Comparison of ENCODE assay signal across 21 mouse cellular contexts in genomic region chr15:83408216-83408615, GRCm38 (mm10). TPM values are rescaled to one million over a fixed set of nuclear protein-coding genes. Genes with fewer than 3 reads are reported as not detected.
DNase-seq lines count a peak whose midpoint lies in the region; ATAC-seq and TF ChIP-seq lines count a peak whose summit lies in the region.
"Had no signal": no experiment of that assay in that cellular context is flagged by ENCODE, and none has a peak within 500 bp of the region (broad histone marks: within the 10 kb centered on the region; RNA-seq: fewer than 3 reads in every experiment).

No protein-coding gene starts in this region.

- no peak for TF ChIP-seq EP300 in stomach, postnatal 0 days (optimal IDR thresholded peaks at IDR 0.05)

- no peaks in the 10 kb centered on the region for H3K36me3 ChIP-seq in kidney, postnatal 0 days (ENCODE audit: insufficient read depth, low read length)
- H3K36me3 ChIP-seq in stomach, embryonic 15.5 days, result no peaks in the 10 kb centered on the region
- no peaks in the 10 kb centered on the region for H3K36me3 ChIP-seq in stomach, postnatal 0 days (ENCODE audit: control insufficient read depth, insufficient read depth, low read length)
- H3K36me3 ChIP-seq in stomach, embryonic 16.5 days (ENCODE audit: control insufficient read depth, insufficient read depth, low read length), result no peaks in the 10 kb centered on the region; the same call in 1 of the 2 replicates
- H3K36me3 ChIP-seq: limb, embryonic 15.5 days; midbrain, embryonic 15.5 days; neural tube, embryonic 12.5 days had no signal

- DNase-seq in kidney, postnatal 0 days (ENCODE audit: low spot score), result no peak
- no peak for DNase-seq in kidney, adult 18-20 months
- DNase-seq in stomach, postnatal 0 days (ENCODE audit: low spot score), result no peak
- peak; percentile 52 for DNase-seq in lung, postnatal 36 days
- DNase-seq in cerebellum, adult 9-11 months, result no peak
- DNase-seq: cerebellum, postnatal 25 days; kidney, adult 2 months; kidney, postnatal 36 days; right cerebral cortex, postnatal 25 days; thymus, postnatal 36 days had no signal

- WGBS in kidney, postnatal 0 days, result 83% methylated on average over 5 of the region's 5 CpGs
- 75% methylated on average over 5 of the region's 5 CpGs for WGBS in stomach, embryonic 15.5 days
- WGBS in stomach, postnatal 0 days, result 59% methylated on average over 5 of the region's 5 CpGs
- WGBS in stomach, embryonic 16.5 days, result 72% methylated on average over 5 of the region's 5 CpGs

- ATAC-seq in kidney, postnatal 0 days (replicated peaks; ENCODE audit: low FRiP score, low read depth), result 0 out of 2 replicates have a peak, but pooled peaks have one; percentile 37
- ATAC-seq in stomach, embryonic 15.5 days (ENCODE audit: insufficient read depth, low FRiP score, low read depth), result peak; percentile 12; the same call in 1 of the 2 replicates
- ATAC-seq in stomach, postnatal 0 days (ENCODE audit: low FRiP score, low TSS enrichment), result no peak
- ATAC-seq in stomach, embryonic 16.5 days (ENCODE audit: insufficient read depth, low FRiP score), result peak; percentile 9; the same call in 1 of the 2 replicates
- ATAC-seq in inflammation-experienced regulatory T-cells, adult 6 months, result no peak
- ATAC-seq: forebrain, embryonic 14.5 days; midbrain, embryonic 15.5 days had no signal

- H3K4me3 ChIP-seq in kidney, postnatal 0 days (replicated peaks; ENCODE audit: low read depth, low read length), result no peak overlapping the region
- H3K4me3 ChIP-seq in stomach, embryonic 15.5 days (replicated peaks), result no peak overlapping the region
- H3K4me3 ChIP-seq in stomach, postnatal 0 days (ENCODE audit: low read depth, low read length), result no peak overlapping the region
- no peak overlapping the region for H3K4me3 ChIP-seq in stomach, embryonic 16.5 days (replicated peaks; ENCODE audit: low read length)
- H3K4me3 ChIP-seq: embryonic facial prominence, embryonic 10.5 days; erythroblast, embryonic 14.5 days; limb, embryonic 15.5 days; megakaryocyte, embryonic 14.5 days; midbrain, embryonic 15.5 days; neural tube, embryonic 12.5 days had no signal

- no peak overlapping the region for H3K27ac ChIP-seq in kidney, postnatal 0 days
- no peak overlapping the region for H3K27ac ChIP-seq in stomach, embryonic 15.5 days
- no peak overlapping the region for H3K27ac ChIP-seq in stomach, postnatal 0 days (replicated peaks)
- H3K27ac ChIP-seq in stomach, embryonic 16.5 days (ENCODE audit: low read length), result 0 out of 2 replicates have a peak overlapping the region, but pooled peaks have one; percentile 15
- H3K27ac ChIP-seq: embryonic facial prominence, embryonic 10.5 days; hindbrain, embryonic 14.5 days; midbrain, embryonic 15.5 days; neural tube, embryonic 12.5 days had no signal

- H3K9ac ChIP-seq in kidney, postnatal 0 days (ENCODE audit: low read depth, low read length), result no peak overlapping the region
- no peak overlapping the region for H3K9ac ChIP-seq in stomach, embryonic 15.5 days
- no peak overlapping the region for H3K9ac ChIP-seq in stomach, postnatal 0 days (ENCODE audit: low read length)
- H3K9ac ChIP-seq in stomach, embryonic 16.5 days (ENCODE audit: low read length), result no peak overlapping the region
- H3K9ac ChIP-seq: hindbrain, embryonic 14.5 days; limb, embryonic 15.5 days; midbrain, embryonic 15.5 days; neural tube, embryonic 12.5 days had no signal

- no peak overlapping the region for H3K4me2 ChIP-seq in kidney, postnatal 0 days (ENCODE audit: low read length)
- no peak overlapping the region for H3K4me2 ChIP-seq in stomach, embryonic 15.5 days
- H3K4me2 ChIP-seq in stomach, postnatal 0 days (replicated peaks; ENCODE audit: low read depth), result no peak overlapping the region
- no peak overlapping the region for H3K4me2 ChIP-seq in stomach, embryonic 16.5 days (ENCODE audit: low read depth, low read length)
- H3K4me2 ChIP-seq: hindbrain, embryonic 14.5 days; limb, embryonic 15.5 days; midbrain, embryonic 15.5 days; neural tube, embryonic 12.5 days had no signal

- no peak for TF ChIP-seq CTCF in kidney, postnatal 0 days (IDR thresholded peaks at IDR 0.05; ENCODE audit: low read depth)
- no peak for TF ChIP-seq CTCF in stomach, postnatal 0 days (IDR thresholded peaks at IDR 0.05; ENCODE audit: low read depth)

- 0 out of 2 replicates have a peak, but pooled peaks cover 16% of the 10 kb centered on the region for H3K4me1 ChIP-seq in kidney, postnatal 0 days (replicated peaks; ENCODE audit: insufficient read depth, low read length)
- H3K4me1 ChIP-seq in stomach, embryonic 15.5 days, result peaks cover 20% of the 10 kb centered on the region
- peaks cover 12% of the 10 kb centered on the region for H3K4me1 ChIP-seq in stomach, postnatal 0 days (replicated peaks; ENCODE audit: control insufficient read depth, insufficient read depth)
- H3K4me1 ChIP-seq in stomach, embryonic 16.5 days (ENCODE audit: control insufficient read depth, insufficient read depth, low read length), result peaks cover 23% of the 10 kb centered on the region
- H3K4me1 ChIP-seq: midbrain, embryonic 15.5 days had no signal

- no peaks in the 10 kb centered on the region for H3K27me3 ChIP-seq in kidney, postnatal 0 days (ENCODE audit: insufficient read depth, low read length)
- no peaks in the 10 kb centered on the region for H3K27me3 ChIP-seq in stomach, embryonic 15.5 days (replicated peaks)
- no peaks in the 10 kb centered on the region for H3K27me3 ChIP-seq in stomach, postnatal 0 days (ENCODE audit: control insufficient read depth, insufficient read depth, low read length)
- no peaks in the 10 kb centered on the region for H3K27me3 ChIP-seq in stomach, embryonic 16.5 days (ENCODE audit: control insufficient read depth, insufficient read depth, low read length)
- H3K27me3 ChIP-seq: limb, embryonic 15.5 days; megakaryocyte, embryonic 14.5 days; midbrain, embryonic 15.5 days; neural tube, embryonic 12.5 days had no signal

- H3K9me3 ChIP-seq in kidney, postnatal 0 days (replicated peaks; ENCODE audit: low read length), result no peaks in the 10 kb centered on the region
- H3K9me3 ChIP-seq in stomach, embryonic 15.5 days, result no peaks in the 10 kb centered on the region
- no peaks in the 10 kb centered on the region for H3K9me3 ChIP-seq in stomach, postnatal 0 days (ENCODE audit: control insufficient read depth, low read length)
- H3K9me3 ChIP-seq in stomach, embryonic 16.5 days (replicated peaks; ENCODE audit: control insufficient read depth, low read length), result no peaks in the 10 kb centered on the region
- H3K9me3 ChIP-seq: embryonic facial prominence, embryonic 10.5 days; limb, embryonic 15.5 days; megakaryocyte, embryonic 14.5 days; midbrain, embryonic 15.5 days; neural tube, embryonic 12.5 days had no signal

RNA-seq across cellular contexts. Expression of gene Pacsin2, which starts 56.2 kb away (rescaled TPM):
- polyA plus RNA-seq in kidney, postnatal 0 days (2015; fragmentation: Nextera tagmentation; extraction: Ambion mirVana), result 61.3 and 68.5 TPM in 2 replicates
- polyA plus RNA-seq in stomach, embryonic 15.5 days (2015; fragmentation: Nextera tagmentation; extraction: Ambion mirVana), result 64.0 and 69.1 TPM in 2 replicates
- 42.5 and 46.6 TPM in 2 replicates for polyA plus RNA-seq in stomach, postnatal 0 days (2015; fragmentation: Nextera tagmentation; extraction: Ambion mirVana)
- polyA plus RNA-seq in stomach, embryonic 16.5 days (2015; fragmentation: Nextera tagmentation; extraction: Ambion mirVana), result 64.5 and 67.9 TPM in 2 replicates
- polyA plus RNA-seq in inflammation-experienced regulatory T-cells, adult 6 months (2017; shearing (Covaris generic)), result 10 to 100 TPM; 17.1 to 34.5 (median 22.0) TPM

RNA-seq across cellular contexts. Expression of gene Arfgap3, which starts 58.2 kb away (rescaled TPM):
- 36.2 and 40.9 TPM in 2 replicates for polyA plus RNA-seq in kidney, postnatal 0 days (2015; fragmentation: Nextera tagmentation; extraction: Ambion mirVana)
- polyA plus RNA-seq in stomach, embryonic 15.5 days (2015; fragmentation: Nextera tagmentation; extraction: Ambion mirVana), result 63.0 and 72.4 TPM in 2 replicates
- polyA plus RNA-seq in stomach, postnatal 0 days (2015; fragmentation: Nextera tagmentation; extraction: Ambion mirVana), result 57.0 and 60.3 TPM in 2 replicates
- polyA plus RNA-seq in stomach, embryonic 16.5 days (2015; fragmentation: Nextera tagmentation; extraction: Ambion mirVana), result 79.9 and 80.6 TPM in 2 replicates
- 10 to 100 TPM; 11.7 to 14.1 (median 13.4) TPM for polyA plus RNA-seq in inflammation-experienced regulatory T-cells, adult 6 months (2017; shearing (Covaris generic))

Comparison
In these comparisons a context has a peak if more than half of its experiments do, and no peak if none do; other contexts are left out.
1. ATAC-seq: peak in kidney, postnatal 0 days (single experiment), stomach, embryonic 15.5 days (single experiment) and stomach, embryonic 16.5 days (single experiment); none in stomach, postnatal 0 days (single experiment) and inflammation-experienced regulatory T-cells, adult 6 months (single experiment).